Mouse (Mus musculus) heart, embryonic 15.5 days (tissue): ENCODE data around the gene Raet1d. TPM values are rescaled to one million over a fixed set of nuclear protein-coding genes. Genes with fewer than 3 reads are reported as not detected.
"Not testable (repeated sequence)": the region's sequence is repeated elsewhere in the genome, so short reads cannot be mapped to it uniquely, and the experiment has no call there.

Source experiments
- ATAC-seq: fragments of 200-750 bp; cut with Nextera tagmentation; replicated peaks from 2 replicates; pipeline ENCODE4 v1.8.0; 2017; ENCODE audit warnings: low read depth, moderate TSS enrichment; ENCODE audit not compliant: insufficient number of reproducible peaks, insufficient read depth, low FRiP score
- H3K27ac ChIP-seq: fragments of 300-500 bp; sonication (generic); 2 replicates; pipeline ENCODE4 v1.5.1; 2015; ENCODE audit warnings: mild to moderate bottlenecking, inconsistent platforms
- H3K27me3 ChIP-seq: fragments of 300-500 bp; sonication (generic); 2 replicates; pipeline ENCODE4 v1.6.1; 2015; ENCODE audit warnings: inconsistent platforms
- H3K36me3 ChIP-seq: fragments of 300-500 bp; sonication (generic); 2 replicates; pipeline ENCODE4 v1.6.1; 2015; ENCODE audit warnings: mild to moderate bottlenecking, inconsistent platforms
- H3K4me1 ChIP-seq: fragments of 300-500 bp; sonication (generic); replicated peaks from 2 replicates; pipeline ENCODE4 v1.6.1; 2015; ENCODE audit warnings: inconsistent platforms
- H3K4me2 ChIP-seq: fragments of 300-500 bp; sonication (generic); 2 replicates; pipeline ENCODE4 v1.6.1; 2015; ENCODE audit warnings: inconsistent platforms, mild to moderate bottlenecking, moderate library complexity
- H3K4me3 ChIP-seq: fragments of 300-500 bp; sonication (generic); 2 replicates; pipeline ENCODE4 v1.5.1; 2015; ENCODE audit warnings: mild to moderate bottlenecking, inconsistent platforms
- H3K9ac ChIP-seq: fragments of 300-500 bp; sonication (generic); 2 replicates; pipeline ENCODE4 v1.6.1; 2015; ENCODE audit warnings: mild to moderate bottlenecking, inconsistent platforms
- H3K9me3 ChIP-seq: fragments of 300-500 bp; sonication (generic); replicated peaks from 2 replicates; pipeline ENCODE4 v1.6.1; 2016; ENCODE audit warnings: inconsistent platforms
- WGBS: fragments of 180-500 bp; shearing (Covaris S2); methylation state at CpG from one replicate; pipeline ENCODE4 v1.1.7; 2015; ENCODE audit warnings: mixed read lengths; 5-methylcytosine and 5-hydroxymethylcytosine counted together
- polyA plus RNA-seq: library from polyadenylated mRNA; unstranded; fragments of >200 nt; fragmentation: Nextera tagmentation; extraction: Ambion mirVana; gene quantifications from 2 replicates; pipeline ENCODE4 v1.2.1, GENCODE M21; 2015

The Raet1d gene
- polyA plus RNA-seq = 5.3 and 5.6 TPM in 2 replicates

DNA sequence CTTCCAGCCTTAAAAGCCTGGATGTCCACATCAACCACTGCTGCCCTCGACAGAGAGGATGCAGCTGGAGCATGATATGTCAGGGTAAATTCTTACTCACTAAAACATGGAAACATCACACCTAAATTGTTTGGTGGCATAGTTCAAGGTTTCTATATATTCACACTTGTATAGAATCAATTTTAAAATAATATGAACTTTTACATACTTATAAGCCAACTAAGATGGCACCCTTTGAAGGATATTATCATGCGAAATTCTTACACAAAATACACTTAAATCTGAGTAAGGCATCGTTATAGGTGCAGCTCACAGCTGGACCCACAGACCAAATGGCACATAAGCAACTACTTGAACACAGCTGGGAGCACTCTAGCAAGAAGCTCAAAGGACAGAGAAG is at the start of gene Raet1d:
Raet1d (plus strand) TSS at position 301 of the 400 bp plus-strand sequence.
- ATAC-seq, H3K9ac ChIP-seq, H3K36me3 ChIP-seq, H3K27ac ChIP-seq, H3K4me1 ChIP-seq, H3K9me3 ChIP-seq, H3K27me3 ChIP-seq: not testable (repeated sequence)
- 65% methylated on average over 3 of the region's 3 CpGs for WGBS
- Histone ChIP-seq H3K4me2 (peak within 1 kb of the TSS; percentile 51), H3K4me3 (peak within 1 kb of the TSS; percentile 35; the same call in 1 of the 2 replicates)

DNA sequence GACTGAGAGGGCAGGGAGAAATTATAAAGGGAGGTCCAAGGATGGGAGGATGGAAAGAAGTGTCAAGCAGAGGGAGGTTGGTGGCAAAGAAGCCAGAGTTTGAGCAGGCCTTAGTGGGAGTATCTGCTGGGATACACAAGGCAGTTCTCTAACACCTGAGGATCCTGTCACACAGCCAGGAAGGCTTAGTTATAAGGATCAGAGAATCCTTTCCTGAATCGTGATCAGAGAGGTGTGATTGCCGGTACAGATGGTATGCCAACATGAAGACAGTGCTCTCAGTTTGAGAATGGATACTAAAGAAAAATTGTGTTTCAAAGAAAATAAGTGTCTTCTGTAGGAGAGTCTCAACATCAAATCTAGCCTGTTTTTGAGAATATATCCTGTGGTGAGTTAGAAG is 37.5 kb upstream of the Raet1d start:
- Histone ChIP-seq H3K36me3 (no peaks in the 10 kb centered on the region), H3K4me2 (no peak overlapping the region), H3K9ac (no peak overlapping the region), H3K4me3 (no peak overlapping the region), H3K9me3 (no peaks in the 10 kb centered on the region), H3K27me3 (no peaks in the 10 kb centered on the region), H3K27ac (no peak overlapping the region), H3K4me1 (no peaks in the 10 kb centered on the region)
- WGBS = 78% methylated on average over 2 of the region's 2 CpGs
- ATAC-seq = no peak

GRCm38 (mm10) chr10:22345721-22346120 is 14.6 kb upstream of the Raet1d start:
- not testable (repeated sequence) for H3K4me1 ChIP-seq, H3K4me3 ChIP-seq, H3K4me2 ChIP-seq, H3K27me3 ChIP-seq, H3K36me3 ChIP-seq, H3K9me3 ChIP-seq, H3K9ac ChIP-seq, H3K27ac ChIP-seq, ATAC-seq
- 57% methylated on average over 4 of the region's 4 CpGs for WGBS

DNA sequence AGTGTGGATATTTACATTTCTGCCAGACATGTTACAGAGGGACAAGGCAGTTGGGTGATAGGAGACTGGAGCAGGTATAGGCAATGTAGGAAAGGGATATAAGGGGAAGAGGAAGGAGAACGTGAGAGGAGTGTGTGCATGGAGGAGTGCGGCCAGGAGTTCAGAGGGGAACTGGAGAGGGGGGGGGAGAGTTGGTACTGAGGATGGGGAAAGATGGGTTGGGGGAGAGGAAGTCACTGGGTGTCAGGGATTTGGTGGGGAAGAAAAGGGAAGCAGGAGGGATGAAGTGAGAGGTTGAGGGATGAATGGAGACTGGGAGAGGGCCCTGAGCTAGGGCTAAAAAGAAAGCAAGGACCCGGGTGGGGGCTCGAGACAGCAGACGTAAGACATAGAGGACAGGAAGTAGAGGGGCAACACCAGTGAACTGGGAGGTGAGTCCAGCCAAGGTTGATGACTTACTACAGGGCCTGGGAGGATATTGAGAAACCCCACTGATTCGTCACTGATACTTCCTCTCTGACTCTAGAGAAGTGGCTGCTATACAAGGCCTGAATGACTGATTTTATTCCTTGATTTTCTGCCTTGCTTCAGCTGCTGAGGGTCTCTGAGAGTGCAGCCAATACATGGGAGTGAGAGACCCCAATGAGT is 6.7 kb upstream of the Raet1d start:
- H3K4me1 ChIP-seq, H3K36me3 ChIP-seq, H3K9me3 ChIP-seq, ATAC-seq, H3K4me2 ChIP-seq, H3K4me3 ChIP-seq, H3K27ac ChIP-seq, H3K9ac ChIP-seq, H3K27me3 ChIP-seq: not testable (repeated sequence)
- WGBS = 74% methylated on average over 6 of the region's 6 CpGs

DNA sequence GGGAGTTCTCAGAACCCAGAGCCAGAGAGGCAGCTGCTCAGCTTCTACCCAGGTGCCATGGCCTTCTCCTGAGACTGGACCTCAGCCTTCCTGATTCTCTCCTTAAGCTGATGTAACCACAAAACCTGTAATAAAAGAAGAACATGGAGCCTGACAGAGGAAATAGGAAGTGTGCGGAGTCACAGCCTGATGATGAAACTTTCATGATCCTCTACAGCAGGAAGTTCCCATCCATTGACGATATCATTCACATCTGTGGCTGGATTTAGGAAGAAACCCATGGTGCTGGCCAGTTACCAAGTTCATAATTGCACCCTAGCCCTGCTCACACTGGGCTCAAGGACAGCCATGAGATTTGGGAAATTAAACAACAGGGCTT is 6.2 kb upstream of the Raet1d start:
- H3K4me1 ChIP-seq, H3K4me2 ChIP-seq, H3K27me3 ChIP-seq, H3K36me3 ChIP-seq, H3K27ac ChIP-seq, ATAC-seq, H3K4me3 ChIP-seq, H3K9ac ChIP-seq, H3K9me3 ChIP-seq: not testable (repeated sequence)
- 67% methylated on average over 2 of the region's 2 CpGs for WGBS

- H3K4me2 ChIP-seq, H3K9ac ChIP-seq, H3K27ac ChIP-seq, H3K4me1 ChIP-seq, H3K9me3 ChIP-seq, H3K4me3 ChIP-seq, H3K36me3 ChIP-seq, ATAC-seq, H3K27me3 ChIP-seq: not testable (repeated sequence)
- 67% methylated on average over 1 of the region's 1 CpGs for WGBS
Measured at GRCm38 (mm10) chr10:22357373-22357772, 3.0 kb upstream of the Raet1d start.

GRCm38 (mm10) chr10:22360957-22361356 is 605 bp downstream of the Raet1d start:
- not testable (repeated sequence) for H3K9me3 ChIP-seq, H3K4me2 ChIP-seq, H3K36me3 ChIP-seq, H3K9ac ChIP-seq, H3K4me3 ChIP-seq, H3K27me3 ChIP-seq, H3K4me1 ChIP-seq, H3K27ac ChIP-seq, ATAC-seq
- 60% methylated on average over 2 of the region's 2 CpGs for WGBS

- H3K4me2 ChIP-seq = peak overlapping the region; percentile 51
- under 1% methylated on average over 11 of the region's 15 CpGs for WGBS
- not testable (repeated sequence) for ATAC-seq
Measured at GRCm38 (mm10) chr10:22361415-22362352, 1.3 kb downstream of the Raet1d start.

GRCm38 (mm10) chr10:22362466-22362865 is 2.1 kb downstream of the Raet1d start:
- H3K27me3 ChIP-seq, H3K4me1 ChIP-seq, H3K9ac ChIP-seq, H3K36me3 ChIP-seq, H3K27ac ChIP-seq, ATAC-seq, H3K4me2 ChIP-seq, H3K9me3 ChIP-seq, H3K4me3 ChIP-seq: not testable (repeated sequence)
- 74% methylated on average over 2 of the region's 2 CpGs for WGBS

More at GRCm38 (mm10) chr10:22361415-22362352, 1.3 kb downstream of the Raet1d start:
- not testable (repeated sequence) for H3K27me3 ChIP-seq, H3K4me1 ChIP-seq, H3K36me3 ChIP-seq, H3K27ac ChIP-seq, H3K9ac ChIP-seq, H3K9me3 ChIP-seq
- H3K4me3 ChIP-seq = peak overlapping the region; percentile 35

DNA sequence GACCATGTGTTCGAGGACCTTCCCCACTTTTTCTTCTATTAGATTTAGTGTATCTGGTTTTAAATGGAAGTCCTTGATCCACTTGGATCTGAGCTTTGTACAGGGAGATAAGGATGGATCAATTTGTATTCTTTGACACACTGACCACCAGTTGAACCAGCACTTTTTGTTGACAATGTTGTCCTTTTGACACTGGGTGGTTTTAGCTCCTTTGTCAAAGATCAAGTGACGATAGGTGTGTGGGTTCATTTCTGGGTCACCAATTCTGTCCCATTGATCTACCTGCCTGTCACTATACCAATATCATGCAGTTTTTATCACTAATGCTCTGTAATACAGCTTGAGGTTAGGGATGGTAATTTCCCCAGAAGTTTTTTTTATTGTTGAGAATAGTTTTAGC is 4.6 kb downstream of the Raet1d start:
- not testable (repeated sequence) for H3K9me3 ChIP-seq

DNA sequence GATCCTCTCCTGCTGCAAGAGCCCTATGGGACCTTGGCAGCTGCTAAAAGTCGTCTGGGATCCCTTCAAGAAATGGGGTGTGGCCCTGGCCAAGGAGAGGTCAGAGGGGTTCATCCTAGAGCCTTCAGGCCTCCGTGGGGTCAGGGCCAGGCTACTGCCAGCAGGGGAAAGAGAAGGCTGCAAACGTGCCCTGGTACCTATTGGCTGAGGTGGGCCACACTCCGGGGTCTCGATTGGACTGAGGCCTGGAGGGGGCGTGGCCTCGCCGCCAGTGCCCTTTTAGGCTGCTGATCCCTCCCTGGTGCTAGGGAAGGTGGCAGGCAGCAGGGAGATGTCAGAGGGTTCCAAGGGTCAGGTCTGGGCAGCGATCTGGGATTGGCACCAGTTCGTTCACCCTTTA is 20.9 kb downstream of the Raet1d start:
- H3K27me3 ChIP-seq, H3K4me1 ChIP-seq, H3K9ac ChIP-seq, H3K4me3 ChIP-seq, H3K36me3 ChIP-seq, ATAC-seq, H3K9me3 ChIP-seq, H3K27ac ChIP-seq: not testable (repeated sequence)
- 8% methylated on average over 7 of the region's 10 CpGs for WGBS
- peak overlapping the region; percentile 10; the same call in 1 of the 2 replicates for H3K4me2 ChIP-seq

More for the DNA sequence above, 4.6 kb downstream of the Raet1d start:
- not testable (repeated sequence) for H3K4me1 ChIP-seq, H3K27ac ChIP-seq, H3K36me3 ChIP-seq, H3K4me3 ChIP-seq, H3K9ac ChIP-seq, ATAC-seq, H3K4me2 ChIP-seq, H3K27me3 ChIP-seq
- 79% methylated on average over 2 of the region's 2 CpGs for WGBS
